Mouse (Mus musculus) NIH3T3 (cell line): ENCODE measurements around the gene Lmntd1.

ENCODE experiments used
- DNase-seq: peaks from one replicate; pipeline ENCODE4 v3.0.0-alpha.2; 2012; ENCODE audit warnings: low read depth

The Lmntd1 gene

GRCm38 (mm10) chr6:145379175-145379574 lies 234.9 kb downstream of the Lmntd1 start:
- no peak for DNase-seq

GRCm38 (mm10) chr6:145378689-145379088 lies 235.4 kb downstream of the Lmntd1 start:
- no peak for DNase-seq

GRCm38 (mm10) chr6:145374372-145374771 lies 239.7 kb downstream of the Lmntd1 start:
- no peak for DNase-seq

GRCm38 (mm10) chr6:145373712-145374221 lies 240.4 kb downstream of the Lmntd1 start:
- DNase-seq: peak; percentile 85

- DNase-seq: peak; percentile 67
These were observed 242.1 kb downstream of the Lmntd1 start for GRCm38 (mm10) chr6:145372066-145372465.

- peak; percentile 57 for DNase-seq
These were observed 242.5 kb downstream of the Lmntd1 start for GRCm38 (mm10) chr6:145371586-145371985.

GRCm38 (mm10) chr6:145370302-145370701 lies 243.8 kb downstream of the Lmntd1 start:
- DNase-seq: no peak

GRCm38 (mm10) chr6:145369290-145369689 lies 244.8 kb downstream of the Lmntd1 start:
- DNase-seq: peak; percentile 78

GRCm38 (mm10) chr6:145366488-145366887 lies 247.6 kb downstream of the Lmntd1 start:
- DNase-seq: no peak

- peak; percentile 56 for DNase-seq
These were observed 250.4 kb downstream of the Lmntd1 start for GRCm38 (mm10) chr6:145363698-145364097.

- DNase-seq: peak; percentile 27
These were observed 252.9 kb downstream of the Lmntd1 start for GRCm38 (mm10) chr6:145361109-145361694.

GRCm38 (mm10) chr6:145359470-145360430 lies 254.4 kb downstream of the Lmntd1 start:
- DNase-seq: peak; percentile 95

GRCm38 (mm10) chr6:145358001-145358400 lies 256.1 kb downstream of the Lmntd1 start:
- DNase-seq: peak; percentile 50

GRCm38 (mm10) chr6:145353806-145354205 lies 260.3 kb downstream of the Lmntd1 start:
- no peak for DNase-seq

- DNase-seq: no peak
These were observed 261.4 kb downstream of the Lmntd1 start for GRCm38 (mm10) chr6:145352705-145353104.

- DNase-seq: peak; percentile 25
These were observed 265.8 kb downstream of the Lmntd1 start for GRCm38 (mm10) chr6:145348196-145348915.

GRCm38 (mm10) chr6:145347641-145348040 lies 266.5 kb downstream of the Lmntd1 start:
- peak; percentile 55 for DNase-seq

- peak; percentile 23 for DNase-seq
These were observed 267.1 kb downstream of the Lmntd1 start for GRCm38 (mm10) chr6:145346789-145347557.

- DNase-seq: no peak
These were observed 267.8 kb downstream of the Lmntd1 start for GRCm38 (mm10) chr6:145346305-145346704.

GRCm38 (mm10) chr6:145344719-145345118 lies 269.4 kb downstream of the Lmntd1 start:
- no peak for DNase-seq

- no peak for DNase-seq
These were observed 270.7 kb downstream of the Lmntd1 start for GRCm38 (mm10) chr6:145343457-145343856.
